Mouse (Mus musculus) layer of hippocampus, adult 9-10 months (tissue): Measurements from ENCODE around the gene Hdhd3.

Experiments used
- DNase-seq: peaks from one replicate; pipeline ENCODE4 v3.0.0; 2022; ENCODE audit warnings: low spot score

The Hdhd3 gene

DNA sequence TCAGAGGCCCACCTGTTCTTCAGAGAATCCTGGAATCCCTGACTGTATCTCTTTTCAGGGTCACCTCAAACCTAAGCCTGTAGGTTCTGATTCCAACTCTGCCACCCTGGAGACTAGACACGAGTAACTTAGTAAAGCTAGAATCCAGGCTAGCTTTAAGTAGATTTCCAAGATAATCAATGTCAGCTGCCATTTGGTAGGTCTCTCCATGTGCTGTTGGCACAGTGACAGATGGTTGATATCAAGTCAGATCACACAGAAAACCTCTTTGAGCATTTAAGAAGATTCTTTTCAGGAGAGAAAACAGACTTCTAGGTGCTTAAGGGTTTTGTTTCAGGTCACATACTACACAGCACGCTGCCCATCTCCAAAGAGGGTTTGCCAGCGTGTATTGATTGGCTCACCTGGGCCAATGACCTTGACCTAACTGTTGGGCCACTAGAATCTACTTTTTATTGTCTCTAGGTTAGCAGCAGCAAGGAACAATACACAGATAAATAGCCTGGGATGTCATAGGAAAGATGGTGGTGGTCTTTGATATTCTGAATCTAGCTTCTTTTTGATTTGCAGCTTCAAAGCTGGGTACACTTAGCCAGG is at the start of gene Hdhd3:
Gene Hdhd3 (minus strand): TSS at position 94 of the 597 bp plus-strand sequence.
- no peak for DNase-seq

- DNase-seq = no peak
Observed at GRCm38 (mm10) chr4:62551966-62552365, 48.7 kb upstream of the Hdhd3 start.

DNA sequence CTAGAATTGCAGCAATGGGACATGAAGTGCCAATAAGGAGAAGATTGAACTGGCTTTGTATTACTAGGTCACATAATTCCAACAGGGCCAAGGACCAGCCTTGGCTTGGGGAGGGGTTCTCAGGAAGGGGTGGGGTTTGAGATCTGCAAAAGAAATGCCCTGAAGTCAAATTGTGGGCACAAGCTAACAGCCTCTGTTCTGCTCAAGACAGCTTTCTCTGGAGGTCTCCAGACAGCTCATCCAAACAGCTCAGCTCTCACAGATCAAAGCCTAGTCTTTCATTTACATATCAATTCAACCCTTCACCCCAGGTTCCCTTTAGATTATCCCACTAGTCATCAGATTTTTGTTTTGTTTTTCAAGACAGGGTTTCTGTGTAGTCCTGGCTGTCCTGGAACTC is 41.5 kb upstream of the Hdhd3 start:
- DNase-seq = no peak

DNA sequence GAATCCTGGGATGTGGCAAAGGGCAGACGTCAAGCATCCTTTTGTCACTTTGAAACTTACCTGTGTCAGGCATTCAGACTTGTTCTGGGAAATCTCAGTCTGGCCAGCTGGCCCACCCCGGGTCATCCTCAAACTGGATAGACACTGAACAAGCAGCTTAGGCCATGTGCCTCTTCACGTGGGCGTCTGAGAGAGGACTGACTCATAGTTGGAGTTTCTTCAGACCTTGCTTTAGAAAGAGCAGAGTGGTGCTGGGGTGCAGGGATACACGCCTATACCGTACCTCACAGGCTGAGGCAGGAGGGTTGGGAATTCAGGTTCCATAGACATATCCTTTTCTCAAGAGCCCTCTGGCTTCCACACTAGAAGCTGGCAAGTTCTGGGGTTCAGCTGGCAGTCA is 40.5 kb upstream of the Hdhd3 start:
- no peak for DNase-seq

GRCm38 (mm10) chr4:62541802-62542201 is 38.5 kb upstream of the Hdhd3 start:
- DNase-seq = no peak

- no peak for DNase-seq
Observed at GRCm38 (mm10) chr4:62533729-62534128, 30.5 kb upstream of the Hdhd3 start.

GRCm38 (mm10) chr4:62527655-62528054 is 24.4 kb upstream of the Hdhd3 start:
- DNase-seq = no peak

GRCm38 (mm10) chr4:62526256-62526655 is 23.0 kb upstream of the Hdhd3 start:
- no peak for DNase-seq

GRCm38 (mm10) chr4:62525489-62525811 is 22.2 kb upstream of the Hdhd3 start:
- DNase-seq = no peak

DNA sequence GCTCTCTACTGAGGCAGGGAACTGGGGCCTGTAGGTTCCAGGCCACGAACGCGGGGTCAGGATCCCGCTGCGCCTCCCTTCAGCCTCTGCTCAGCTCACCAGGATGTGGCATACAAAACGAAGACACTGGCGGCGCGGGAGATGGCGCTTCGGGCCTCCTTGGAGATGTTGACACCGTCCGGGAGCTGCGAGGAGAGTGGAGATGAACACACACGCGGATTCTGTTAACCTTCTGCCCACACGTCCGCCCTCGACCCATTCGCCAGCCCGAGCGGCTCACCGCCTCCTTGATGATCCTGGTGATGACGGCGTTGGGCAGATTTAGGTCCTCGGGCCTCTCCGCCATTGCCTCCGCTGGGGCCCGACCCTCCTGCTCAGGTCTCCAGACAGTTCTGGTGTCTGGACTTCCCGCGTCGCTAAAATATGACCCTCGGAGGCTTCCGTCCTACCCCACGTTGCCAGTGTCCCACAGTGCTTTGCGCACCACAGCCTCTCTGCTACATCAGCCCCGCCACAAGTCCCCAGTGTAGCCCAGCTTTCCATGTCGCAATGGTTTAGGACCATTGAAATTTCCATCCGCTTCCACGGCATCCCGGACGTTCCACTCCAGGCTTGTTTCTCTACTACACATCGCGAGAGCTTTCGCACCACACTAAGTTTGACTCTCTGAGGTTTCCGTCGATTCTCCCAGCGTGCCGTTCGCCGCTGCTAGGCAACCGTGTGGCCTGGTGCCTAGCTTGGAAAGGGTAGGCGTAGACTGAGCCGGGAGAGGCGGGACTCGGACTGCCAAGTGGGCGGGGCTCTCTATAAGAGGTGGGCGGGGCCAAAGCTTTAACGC is 21.6 kb upstream of the Hdhd3 start, which contains the start of the genes Pole3 and 4933430I17Rik:
Gene Pole3 (minus strand): TSS at position 418 of the 838 bp plus-strand sequence.
Gene 4933430I17Rik (plus strand): TSS at position 719 of the 838 bp plus-strand sequence.
- DNase-seq = peak; percentile 96

- no peak for DNase-seq
Observed at GRCm38 (mm10) chr4:62520892-62521400, 17.7 kb upstream of the Hdhd3 start.

- DNase-seq = no peak
Observed at GRCm38 (mm10) chr4:62519849-62520233, 16.6 kb upstream of the Hdhd3 start, which contains the start of gene Alad. Gene Alad, minus strand, starts transcription at chr4:62519918.

GRCm38 (mm10) chr4:62519122-62519848 is 16.0 kb upstream of the Hdhd3 start:
- DNase-seq = no peak

- DNase-seq = no peak
Observed at GRCm38 (mm10) chr4:62518416-62519121, 15.3 kb upstream of the Hdhd3 start.

DNA sequence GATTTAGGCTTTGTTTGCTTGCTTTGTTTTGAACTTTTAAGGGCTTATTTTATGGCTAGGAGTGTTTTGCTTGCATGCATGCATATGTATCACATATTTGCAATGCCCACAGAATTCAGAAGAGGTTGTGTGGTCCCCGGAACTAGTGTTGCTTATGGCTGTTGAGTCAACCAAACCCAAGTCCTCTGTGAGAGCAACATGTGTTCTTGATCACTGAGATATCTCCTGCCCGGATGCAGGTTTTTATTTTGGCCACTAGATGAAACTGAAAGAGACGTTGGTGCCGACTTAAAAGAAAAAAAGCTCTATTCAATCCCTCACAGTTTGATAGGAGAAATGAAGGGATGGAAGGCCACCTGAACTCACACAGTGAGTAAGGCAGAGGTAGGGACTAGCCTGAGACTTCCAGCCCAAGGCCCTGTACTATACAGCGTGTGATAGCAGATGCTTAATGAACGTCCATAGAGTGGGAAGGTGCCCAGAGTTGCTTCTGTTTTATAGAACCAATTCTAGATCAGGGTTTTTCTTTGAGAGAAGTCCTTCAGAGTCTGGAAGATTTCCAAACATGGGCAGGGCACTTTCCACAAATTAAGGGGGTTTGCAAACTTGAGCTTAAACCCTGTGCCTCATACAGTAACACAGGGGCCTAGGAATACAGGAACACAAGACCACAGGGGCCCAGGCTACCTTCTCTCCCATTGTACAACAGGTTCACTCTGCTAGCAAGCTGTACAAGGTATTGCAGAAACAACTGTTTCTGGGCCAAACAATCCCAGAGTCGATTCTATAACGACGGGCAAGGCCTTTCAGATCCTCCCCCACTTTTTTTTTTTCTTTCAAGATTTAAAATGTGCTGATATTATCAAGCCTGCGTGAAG is 14.5 kb upstream of the Hdhd3 start:
- no peak for DNase-seq

- DNase-seq = no peak
Observed at GRCm38 (mm10) chr4:62517046-62517445, 13.8 kb upstream of the Hdhd3 start.

DNA sequence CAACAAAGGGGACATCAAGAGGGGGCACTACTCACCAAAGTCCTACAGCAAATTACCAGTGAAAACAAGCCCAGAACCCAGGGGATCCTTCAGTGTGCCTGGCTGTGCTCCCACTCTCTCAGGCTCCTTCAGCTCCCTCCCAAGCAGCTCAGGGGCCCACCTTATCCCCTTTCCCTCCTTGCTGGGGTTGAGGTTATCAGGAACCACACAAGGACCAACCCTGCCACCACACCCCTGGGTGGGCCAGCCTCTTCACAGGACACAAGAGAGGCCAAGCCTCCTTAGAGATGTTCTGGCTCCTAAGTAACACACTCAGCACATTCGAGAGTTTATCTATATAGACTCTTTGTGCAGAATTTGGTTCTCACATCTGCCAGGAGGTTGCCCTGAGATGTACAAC is 13.3 kb upstream of the Hdhd3 start:
- DNase-seq = no peak

DNA sequence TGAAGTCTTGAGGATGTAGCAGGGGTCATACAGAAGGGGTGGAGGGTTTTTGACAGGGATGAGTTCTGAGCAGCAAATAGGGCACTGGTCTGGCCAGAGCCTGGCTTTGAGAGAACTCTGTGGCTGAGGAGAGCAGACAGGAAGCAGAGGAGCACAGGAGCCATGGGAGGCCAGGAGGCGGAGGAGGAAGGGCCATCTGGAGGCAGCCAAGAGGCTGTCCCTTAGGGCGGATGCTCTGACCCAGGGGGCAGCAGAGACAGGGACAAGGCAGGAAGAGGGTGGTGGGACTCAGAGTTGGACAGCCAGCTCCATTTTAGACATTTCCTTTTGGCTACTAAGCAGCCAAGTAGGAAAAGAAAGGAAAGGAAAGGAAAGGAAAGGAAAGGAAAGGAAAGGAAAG is 12.8 kb upstream of the Hdhd3 start:
- no peak for DNase-seq

DNA sequence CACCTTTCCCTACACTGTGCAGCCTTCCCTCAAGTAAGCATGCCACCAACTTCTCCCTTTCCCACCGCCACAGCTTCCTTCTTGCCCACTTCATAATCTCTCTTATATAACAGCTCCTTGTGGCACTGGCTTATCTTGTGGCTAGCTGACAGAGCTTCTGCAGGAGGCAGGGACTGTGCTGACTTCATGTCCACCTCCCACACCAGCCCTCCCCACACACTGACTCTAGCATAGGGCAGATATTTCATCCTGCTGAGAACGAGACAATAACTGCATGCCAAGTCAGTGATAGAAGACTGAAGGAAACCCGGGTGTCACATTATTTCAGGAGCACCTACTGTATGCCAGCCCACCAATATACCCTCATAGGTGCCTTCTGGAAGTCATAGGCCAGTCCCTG is 12.2 kb upstream of the Hdhd3 start:
- DNase-seq = no peak

DNA sequence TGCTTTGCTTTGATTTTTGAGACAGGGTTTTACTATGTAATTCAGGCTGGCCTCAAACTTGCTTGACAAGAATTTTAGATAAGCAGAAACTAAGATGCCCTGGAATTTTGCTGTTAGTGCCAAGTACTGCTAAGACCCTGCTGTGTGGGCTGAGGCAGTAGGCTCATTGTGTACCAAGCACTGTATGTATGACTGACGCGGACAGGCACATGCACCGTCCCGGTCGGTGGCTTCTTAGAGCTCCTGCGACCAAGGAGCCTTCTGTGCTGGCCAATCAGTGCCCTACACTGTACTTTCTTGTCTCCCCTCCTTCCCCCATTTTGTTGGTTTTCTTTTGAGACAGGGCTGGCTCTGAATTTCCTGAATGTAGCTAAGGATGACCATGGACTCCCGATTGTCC is 11.7 kb upstream of the Hdhd3 start:
- DNase-seq = no peak

GRCm38 (mm10) chr4:62513998-62514506 is 10.8 kb upstream of the Hdhd3 start:
- no peak for DNase-seq
